Mouse (Mus musculus) bone marrow macrophage, adult 2 months (primary cell): ENCODE results near the gene Olfr1153. TPM values are rescaled to one million over a fixed set of nuclear protein-coding genes. Genes with fewer than 3 reads are reported as not detected.

Experiments
- H3K27ac ChIP-seq: 2 replicates; pipeline ENCODE4 v1.5.1; 2012; ENCODE audit warnings: low read depth, low read length; ENCODE audit not compliant: insufficient read depth
- H3K4me1 ChIP-seq: 2 replicates; pipeline ENCODE4 v1.6.1; 2012; ENCODE audit warnings: low read length; ENCODE audit not compliant: control insufficient read depth, insufficient read depth
- H3K4me3 ChIP-seq: 2 replicates; pipeline ENCODE4 v1.5.1; 2012; ENCODE audit warnings: mild to moderate bottlenecking, low read length, moderate library complexity; ENCODE audit not compliant: insufficient read depth
- CTCF ChIP-seq: IDR thresholded peaks from 2 replicates; pipeline ENCODE4 v1.5.1; 2012; ENCODE audit warnings: low read depth, mild to moderate bottlenecking, low read length, moderate library complexity
- POLR2A ChIP-seq: IDR thresholded peaks from 2 replicates; pipeline ENCODE4 v1.6.1; 2012; ENCODE audit warnings: mild to moderate bottlenecking, low read depth, low read length, borderline replicate concordance
- polyA plus RNA-seq: library from polyadenylated mRNA; stranded (reverse); fragments of >200 nt; gene quantifications from 2 replicates; pipeline ENCODE4 v1.2.4, GENCODE M21; 2012; ENCODE audit not compliant: missing spikeins, insufficient read depth, insufficient read length

The Olfr1153 gene
- polyA plus RNA-seq: not detected in 2 replicates

GRCm38 (mm10) chr2:87894662-87895061 lies at the start of gene Olfr1153:
Gene Olfr1153, plus strand, starts transcription at chr2:87894962.
- Histone ChIP-seq H3K27ac (no peak within 1 kb of the TSS), H3K4me1 (no peaks in the 10 kb centered on the region), H3K4me3 (no peak within 1 kb of the TSS)
- TF ChIP-seq POLR2A (no peak), CTCF (no peak)

- TF ChIP-seq CTCF (no peak), POLR2A (no peak)
- Histone ChIP-seq H3K4me1 (no peaks in the 10 kb centered on the region), H3K27ac (no peak within 1 kb of the TSS), H3K4me3 (no peak within 1 kb of the TSS)
Measured at GRCm38 (mm10) chr2:87855562-87855961, 39.2 kb upstream of the Olfr1153 start, which contains the start of gene Olfr1151. Gene Olfr1151, plus strand, starts transcription at chr2:87855862.

GRCm38 (mm10) chr2:87866192-87866591 lies 28.6 kb upstream of the Olfr1153 start, which contains the start of gene Olfr1152:
Gene Olfr1152, plus strand, starts transcription at chr2:87866492.
- Histone ChIP-seq H3K27ac (no peak within 1 kb of the TSS), H3K4me1 (no peaks in the 10 kb centered on the region), H3K4me3 (no peak within 1 kb of the TSS)
- no peak for TF ChIP-seq POLR2A
- TF ChIP-seq CTCF: no peak

GRCm38 (mm10) chr2:87905066-87905465 lies 10.3 kb downstream of the Olfr1153 start, which contains the start of gene Olfr1154:
Gene Olfr1154, minus strand, starts transcription at chr2:87905166.
- TF ChIP-seq POLR2A (no peak), CTCF (no peak)

GRCm38 (mm10) chr2:87945037-87945436 lies 50.3 kb downstream of the Olfr1153 start, which contains the start of gene Olfr1155:
Gene Olfr1155, minus strand, starts transcription at chr2:87945137.
- H3K4me1 ChIP-seq: no peaks in the 10 kb centered on the region
- no peak within 1 kb of the TSS for H3K4me3 ChIP-seq
- TF ChIP-seq CTCF (no peak), POLR2A (no peak)
- no peak within 1 kb of the TSS for H3K27ac ChIP-seq

More at GRCm38 (mm10) chr2:87905066-87905465, 10.3 kb downstream of the Olfr1153 start, which contains the start of gene Olfr1154:
- Histone ChIP-seq H3K4me1 (no peaks in the 10 kb centered on the region), H3K4me3 (no peak within 1 kb of the TSS), H3K27ac (no peak within 1 kb of the TSS)

Other genes starting within 250 kb of the Olfr1153 start
- gene Olfr1133, start 247.6 kb upstream of the Olfr1153 start, polyA plus RNA-seq: not detected in 2 replicates
- not detected in 2 replicates for gene Olfr1134, start 236.5 kb upstream of the Olfr1153 start, polyA plus RNA-seq
- not detected in 2 replicates for gene Olfr1135, start 221.3 kb upstream of the Olfr1153 start, polyA plus RNA-seq
- gene Olfr1136, start 201.0 kb upstream of the Olfr1153 start, polyA plus RNA-seq: not detected in 2 replicates
- not detected in 2 replicates for gene Olfr1137, start 181.8 kb upstream of the Olfr1153 start, polyA plus RNA-seq
- gene Olfr1138, start 155.0 kb upstream of the Olfr1153 start, polyA plus RNA-seq: not detected in 2 replicates
- not detected in 2 replicates for gene Olfr1140, start 151.2 kb upstream of the Olfr1153 start, polyA plus RNA-seq
- gene Olfr1141, start 141.0 kb upstream of the Olfr1153 start, polyA plus RNA-seq: not detected in 2 replicates
- gene Olfr152, start 115.5 kb upstream of the Olfr1153 start, polyA plus RNA-seq: not detected in 2 replicates
- gene Olfr1143, start 94.4 kb upstream of the Olfr1153 start, polyA plus RNA-seq: not detected in 2 replicates
- not detected in 2 replicates for gene Olfr1145, start 85.1 kb upstream of the Olfr1153 start, polyA plus RNA-seq
- not detected in 2 replicates for gene Olfr1148, start 64.4 kb upstream of the Olfr1153 start, polyA plus RNA-seq
- gene Olfr1150-ps1, start 51.0 kb upstream of the Olfr1153 start, polyA plus RNA-seq: not detected in 2 replicates
- not detected in 2 replicates for gene Olfr1151, start 39.1 kb upstream of the Olfr1153 start, polyA plus RNA-seq
- 0.89 TPM in 1 of 2 replicates, not detected in the other for gene Olfr1152, start 28.5 kb upstream of the Olfr1153 start, polyA plus RNA-seq
- gene Olfr1154, start 10.2 kb downstream of the Olfr1153 start, polyA plus RNA-seq: not detected in 2 replicates
- gene Olfr1155, start 50.2 kb downstream of the Olfr1153 start, polyA plus RNA-seq: not detected in 2 replicates
- gene Olfr1156, start 58.1 kb downstream of the Olfr1153 start, polyA plus RNA-seq: not detected in 2 replicates
- not detected in 2 replicates for gene Olfr1157, start 73.3 kb downstream of the Olfr1153 start, polyA plus RNA-seq
- gene Olfr74, start 79.7 kb downstream of the Olfr1153 start, polyA plus RNA-seq: not detected in 2 replicates
- gene Olfr1158, start 95.2 kb downstream of the Olfr1153 start, polyA plus RNA-seq: not detected in 2 replicates
- gene Olfr1160, start 113.3 kb downstream of the Olfr1153 start, polyA plus RNA-seq: not detected in 2 replicates
- not detected in 2 replicates for gene Olfr1161, start 127.8 kb downstream of the Olfr1153 start, polyA plus RNA-seq
- not detected in 2 replicates for gene Olfr73, start 142.7 kb downstream of the Olfr1153 start, polyA plus RNA-seq
- gene Olfr1162, start 156.2 kb downstream of the Olfr1153 start, polyA plus RNA-seq: not detected in 2 replicates
- not detected in 2 replicates for gene Olfr1163, start 176.9 kb downstream of the Olfr1153 start, polyA plus RNA-seq
- gene Olfr1164, start 199.0 kb downstream of the Olfr1153 start, polyA plus RNA-seq: not detected in 2 replicates
- gene Olfr1166, start 233.3 kb downstream of the Olfr1153 start, polyA plus RNA-seq: not detected in 2 replicates